Mouse (Mus musculus): ENCODE measurements around the gene Csrnp3.

- TF ChIP-seq CTCF (IDR thresholded peaks at IDR 0.05; ENCODE audit: low read depth, low read length), result no peak
- no peak for TF ChIP-seq GATA1 (IDR thresholded peaks at IDR 0.05; ENCODE audit: borderline replicate concordance, low read length)
- no peak for TF ChIP-seq TAL1 (conservative IDR thresholded peaks at IDR 0.05; ENCODE audit: low read depth, low read length)
- no peak for TF ChIP-seq POLR2AphosphoS5 (IDR thresholded peaks at IDR 0.05; ENCODE audit: insufficient replicate concordance, low read depth, low read length)
- TF ChIP-seq GATA2 (IDR thresholded peaks at IDR 0.05; ENCODE audit: borderline replicate concordance, low read depth, low read length), result no peak
Measured at GRCm38 (mm10) chr2:66041917-66042419, 196.4 kb downstream of the Csrnp3 start.

Measured in G1E (cell line).